Mouse (Mus musculus): Measurements from ENCODE around the gene Rnd2.
"Not testable (repeated sequence)": the region's sequence is repeated elsewhere in the genome, so short reads cannot be mapped to it uniquely, and the experiment has no call there.

Rnd2 gene

DNA sequence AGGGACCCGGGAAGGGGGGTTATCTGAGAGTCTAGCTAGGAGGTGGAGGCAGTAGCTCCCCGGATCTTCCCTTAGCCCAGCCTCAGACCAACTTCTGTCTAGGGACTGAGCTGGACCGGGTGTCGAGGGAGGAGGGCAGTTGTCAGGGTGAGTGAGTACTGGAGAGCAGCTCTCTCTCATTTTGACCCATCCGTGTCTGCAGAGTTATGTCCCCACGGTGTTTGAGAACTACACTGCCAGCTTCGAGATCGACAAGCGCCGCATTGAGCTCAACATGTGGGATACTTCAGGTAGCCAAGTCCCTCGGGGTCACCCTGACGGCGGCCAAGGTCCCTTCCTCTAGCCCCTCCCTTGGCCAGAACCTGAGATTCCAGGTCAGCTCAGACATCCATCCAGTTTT lies 3.9 kb downstream of the Rnd2 start:
- DNase-seq (ENCODE audit: inconsistent ontology term), result no peak

DNA sequence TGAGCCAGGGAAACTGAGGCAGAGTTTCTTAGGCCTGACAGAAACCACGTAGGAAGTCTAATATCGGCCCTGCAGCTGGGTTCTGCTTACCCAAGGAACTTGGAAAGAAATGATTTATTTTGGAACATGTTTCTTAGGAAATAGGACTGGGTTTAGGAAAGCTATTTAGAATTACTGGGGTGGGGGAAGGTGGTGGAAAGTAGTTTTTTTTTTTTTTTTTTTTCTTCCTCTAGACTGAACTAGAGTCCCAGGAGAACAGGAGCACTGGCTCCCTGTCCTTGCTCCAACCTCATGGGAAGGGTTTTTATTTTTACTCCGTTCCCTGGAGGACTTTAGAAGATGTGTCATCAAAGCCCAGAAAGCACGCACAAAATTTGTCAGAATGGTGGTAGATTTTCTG lies 4.4 kb downstream of the Rnd2 start:
- no peak for DNase-seq (ENCODE audit: inconsistent ontology term)

DNA sequence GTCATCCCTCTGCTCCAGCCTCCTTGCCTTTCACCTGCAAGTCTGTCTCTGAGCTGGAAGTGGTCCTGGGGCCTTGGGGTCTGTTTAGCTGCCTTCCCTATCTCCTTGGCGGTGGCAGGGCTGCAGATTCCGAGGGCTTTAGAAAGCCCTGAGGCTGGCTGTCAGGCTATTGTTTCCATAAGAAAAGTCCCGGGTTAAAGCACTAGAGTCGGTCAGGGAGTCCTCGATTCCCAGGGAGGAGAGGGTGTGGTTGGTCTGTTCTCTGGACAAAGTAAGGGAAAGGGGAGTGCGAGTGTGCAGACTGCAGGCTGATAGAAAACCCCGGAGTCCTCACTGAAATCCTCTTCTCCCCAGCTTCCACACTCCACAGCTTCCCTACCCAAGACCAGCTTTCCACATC lies 5.4 kb downstream of the Rnd2 start:
- DNase-seq (ENCODE audit: inconsistent ontology term), result no peak

DNA sequence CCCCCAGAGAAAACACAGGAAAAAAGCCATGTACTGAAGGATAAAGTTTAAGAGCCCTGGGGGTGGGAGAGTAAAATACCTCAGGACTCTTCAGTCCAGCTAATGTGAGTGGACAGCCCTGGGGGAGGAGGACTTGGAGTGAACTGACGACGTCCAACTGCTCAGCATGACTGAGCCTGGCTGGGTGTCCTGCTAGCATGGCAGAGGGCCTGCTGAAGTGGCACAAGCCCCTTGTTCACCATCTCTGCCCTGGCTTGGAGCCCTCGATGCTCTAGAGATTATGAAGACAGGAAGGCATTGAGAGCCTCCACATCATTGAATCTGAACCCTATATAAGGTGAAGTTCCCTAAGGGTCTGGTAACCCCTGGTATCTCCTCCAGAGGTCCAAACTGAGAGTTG lies 7.1 kb downstream of the Rnd2 start:
- DNase-seq (ENCODE audit: inconsistent ontology term), result no peak

DNA sequence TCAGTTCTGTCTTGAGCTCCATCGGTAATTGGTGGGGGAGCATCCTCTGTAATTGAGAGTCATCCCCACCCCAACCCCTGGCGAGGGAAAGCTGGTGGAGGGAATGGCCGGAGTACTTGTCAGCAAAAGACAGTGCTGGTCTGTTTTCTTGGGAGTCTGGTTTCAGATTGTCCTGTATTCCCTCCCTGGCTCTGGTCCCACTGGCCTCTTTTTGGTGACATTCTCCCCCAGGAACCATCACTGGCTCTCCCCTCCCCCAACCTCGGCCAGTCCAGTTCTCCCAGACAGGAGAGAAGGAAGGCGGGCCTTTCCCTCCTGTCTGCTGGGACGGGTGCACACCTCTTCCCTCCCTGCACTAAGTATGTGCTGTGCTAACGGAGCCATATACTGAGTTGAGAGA lies 7.5 kb downstream of the Rnd2 start:
- DNase-seq (ENCODE audit: inconsistent ontology term), result no peak

DNA sequence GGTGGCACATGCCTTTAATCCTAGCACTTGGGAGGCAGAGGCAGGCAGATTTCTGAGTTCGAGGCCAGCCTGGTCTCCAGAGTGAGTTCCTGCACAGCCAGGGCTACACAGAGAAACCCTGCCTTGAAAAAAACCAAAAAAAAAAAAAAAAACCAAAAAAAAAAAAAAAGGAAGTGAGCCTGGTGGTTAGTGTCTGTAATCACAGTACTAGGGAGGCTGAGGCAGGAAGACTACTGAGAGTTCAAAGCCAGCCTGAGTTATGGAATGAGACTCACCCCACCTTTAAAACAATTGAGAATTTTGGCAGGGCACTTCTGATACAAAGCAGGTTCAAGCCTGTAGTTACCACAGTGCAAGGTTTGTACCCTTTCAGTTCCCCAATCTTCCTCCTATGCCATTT lies 8.9 kb downstream of the Rnd2 start:
- not testable (repeated sequence) for DNase-seq (ENCODE audit: inconsistent ontology term)

DNA sequence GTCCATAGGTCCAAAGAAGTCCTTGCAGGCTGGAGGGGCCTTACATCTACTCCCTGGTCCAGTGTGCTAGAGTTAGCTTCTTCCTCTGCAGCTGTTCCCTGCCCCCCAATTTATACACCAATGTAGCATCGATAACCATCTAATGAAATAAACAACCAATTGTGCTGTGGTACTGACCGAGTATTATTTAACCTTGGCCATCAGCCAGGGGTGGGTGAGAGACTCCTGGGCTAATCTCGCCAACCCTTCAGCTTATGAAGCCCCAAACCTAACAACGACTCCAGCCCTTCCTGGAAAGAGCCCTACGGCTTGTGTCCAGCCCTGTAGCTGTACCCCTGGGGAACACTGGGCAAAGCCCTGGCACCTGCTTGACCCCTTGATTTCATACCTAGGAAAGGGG lies 9.5 kb downstream of the Rnd2 start:
- DNase-seq (ENCODE audit: inconsistent ontology term), result no peak

DNA sequence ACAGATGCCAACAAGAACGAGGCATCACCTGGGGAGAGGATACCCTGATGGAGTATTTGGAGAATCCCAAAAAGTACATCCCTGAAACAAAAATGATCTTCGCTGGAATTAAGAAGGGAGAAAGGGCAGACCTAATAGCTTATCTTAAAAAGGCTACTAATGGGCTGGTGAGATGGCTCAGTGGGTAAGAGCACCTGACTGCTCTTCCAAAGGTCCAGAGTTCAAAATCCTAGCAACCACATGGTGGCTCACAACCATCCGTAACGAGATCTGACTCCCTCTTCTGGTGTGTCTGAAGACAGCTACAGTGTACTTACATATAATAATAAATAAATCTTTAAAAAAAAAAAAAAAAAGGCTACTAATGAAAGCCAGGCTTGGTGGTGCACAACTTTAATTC lies 11.6 kb downstream of the Rnd2 start:
- not testable (repeated sequence) for DNase-seq (ENCODE audit: inconsistent ontology term)

DNA sequence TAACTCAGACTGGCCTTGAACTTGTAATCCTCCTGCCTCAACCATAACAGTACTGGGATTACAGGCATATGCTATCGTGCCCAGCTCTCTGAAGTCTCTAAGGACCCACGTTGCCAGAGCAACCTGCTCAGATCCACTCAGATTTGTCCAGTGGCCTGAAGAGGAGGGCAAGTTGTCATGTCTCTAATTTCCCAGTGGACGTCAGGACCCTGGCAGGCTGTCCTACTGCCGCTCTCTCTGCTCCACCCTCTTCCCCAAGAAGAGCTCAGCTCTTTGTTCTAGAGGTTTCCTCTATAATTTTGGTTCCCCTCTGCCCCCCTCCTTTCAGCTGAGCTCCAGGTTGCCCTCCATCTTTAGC lies 12.4 kb downstream of the Rnd2 start:
- DNase-seq (ENCODE audit: inconsistent ontology term), result no peak

DNA sequence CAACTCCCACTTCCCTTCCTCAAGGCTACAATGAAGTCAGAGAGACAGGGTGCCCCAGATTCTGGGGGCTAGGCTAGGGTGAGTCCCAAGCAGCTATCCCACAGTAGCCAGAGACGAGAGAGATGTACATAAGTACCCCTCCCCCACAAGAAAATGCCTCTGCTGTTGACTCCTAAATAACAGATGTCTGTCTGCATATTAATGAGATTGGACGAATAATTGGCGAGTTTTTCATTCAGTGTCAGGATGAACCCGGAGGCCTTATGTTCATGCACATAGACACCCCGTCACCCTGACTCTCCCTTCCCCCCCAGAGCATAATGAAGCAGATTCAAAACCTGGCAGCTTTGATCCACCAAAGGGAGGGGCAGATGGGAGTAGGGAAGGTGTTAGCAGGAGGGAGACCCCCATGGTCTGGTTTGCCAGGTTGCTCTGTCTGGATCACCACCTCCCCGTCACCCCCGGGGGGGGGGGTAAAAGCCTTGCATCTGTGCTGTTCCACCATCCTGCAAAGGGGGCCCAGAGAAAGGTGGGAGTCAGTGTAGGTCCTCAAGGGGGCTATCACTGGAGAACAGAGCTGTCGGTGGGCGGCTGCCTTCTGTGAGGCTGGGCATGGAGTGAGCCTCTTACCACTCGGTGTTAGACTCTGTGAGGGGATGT lies 12.9 kb downstream of the Rnd2 start:
- no peak for DNase-seq (ENCODE audit: inconsistent ontology term)

DNA sequence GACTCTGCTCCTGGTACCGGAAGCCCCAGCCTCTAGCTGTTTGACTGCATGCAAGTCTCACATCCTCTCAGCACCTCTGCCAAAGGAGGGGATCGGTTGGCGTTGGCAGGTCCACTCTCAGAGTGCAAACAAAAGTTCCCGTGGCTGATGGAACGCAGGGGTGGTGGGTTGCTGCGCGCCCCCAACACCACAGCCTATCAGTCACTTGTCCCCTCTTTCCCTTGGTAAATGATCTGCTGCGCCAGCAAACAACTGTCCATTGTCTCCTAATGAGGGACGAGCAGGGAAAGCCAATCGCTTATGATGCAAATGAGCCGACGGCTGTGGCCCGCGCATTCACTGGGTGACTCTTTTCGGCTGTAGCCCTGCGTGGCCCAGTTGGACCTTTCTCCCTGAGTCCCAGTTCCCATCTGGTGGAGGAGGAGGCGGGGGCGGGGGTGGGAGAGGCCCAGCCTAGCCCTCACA lies 14.4 kb downstream of the Rnd2 start:
- peak; percentile 79 for DNase-seq (ENCODE audit: inconsistent ontology term)

DNA sequence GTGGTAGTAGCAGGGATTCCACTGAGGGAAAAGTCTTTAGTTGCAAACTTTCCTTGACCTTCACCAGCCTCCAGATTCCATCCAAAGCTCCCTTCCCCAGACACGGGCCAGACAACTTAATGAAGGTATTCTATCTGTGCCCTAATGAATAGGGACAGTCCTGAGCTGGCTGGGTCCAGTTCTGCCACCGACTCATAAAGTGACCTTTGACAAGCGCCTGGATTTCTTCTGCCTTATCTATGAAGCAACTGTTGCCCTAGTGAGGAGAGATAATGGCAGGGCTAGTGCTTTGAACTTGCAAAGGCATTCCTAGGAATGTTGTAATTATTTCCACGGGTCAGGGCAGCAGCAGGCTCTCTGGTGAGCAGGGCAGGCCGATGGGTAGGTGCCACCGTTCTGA lies 16.1 kb downstream of the Rnd2 start:
- DNase-seq (ENCODE audit: inconsistent ontology term), result no peak

DNA sequence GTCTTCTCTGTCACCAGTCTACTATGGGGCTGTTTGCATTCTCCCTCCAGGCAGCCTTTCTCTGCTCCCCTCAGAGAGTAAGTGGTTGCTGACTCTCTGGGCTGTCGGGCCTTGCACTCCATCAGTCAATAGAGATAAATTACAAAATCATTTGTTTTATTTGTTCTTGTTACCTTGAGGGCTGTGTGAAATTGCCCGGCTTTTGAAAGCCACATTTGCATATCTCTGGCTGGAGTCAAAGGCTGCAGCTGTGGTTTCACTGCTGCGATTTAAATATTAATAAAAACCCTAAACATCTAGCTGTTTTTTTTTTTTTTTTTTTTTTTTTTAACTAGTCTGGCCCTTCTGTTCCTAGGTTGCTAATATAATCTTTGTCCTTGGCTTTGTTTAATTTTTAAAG lies 19.0 kb downstream of the Rnd2 start:
- no peak for DNase-seq (ENCODE audit: inconsistent ontology term)

DNA sequence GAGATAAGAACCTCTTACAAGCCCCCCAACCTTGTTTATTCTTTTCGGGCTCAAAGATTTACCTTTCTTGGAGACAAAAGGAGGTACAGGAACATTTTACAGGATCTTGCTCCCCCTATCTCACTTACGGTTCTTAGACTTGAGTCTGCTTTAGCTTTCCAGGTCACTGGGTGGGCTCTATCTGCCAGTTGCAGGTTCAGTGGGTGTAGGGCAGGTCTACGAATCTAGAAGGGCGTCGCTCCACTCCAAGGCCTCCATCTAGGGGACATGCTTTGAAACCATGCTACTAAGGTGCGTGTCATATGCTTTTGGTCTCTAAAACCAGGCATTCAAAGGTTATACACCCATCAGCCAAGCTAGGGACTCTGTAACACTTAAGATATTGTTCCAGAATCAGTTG lies 19.4 kb downstream of the Rnd2 start:
- no peak for DNase-seq (ENCODE audit: inconsistent ontology term)

DNA sequence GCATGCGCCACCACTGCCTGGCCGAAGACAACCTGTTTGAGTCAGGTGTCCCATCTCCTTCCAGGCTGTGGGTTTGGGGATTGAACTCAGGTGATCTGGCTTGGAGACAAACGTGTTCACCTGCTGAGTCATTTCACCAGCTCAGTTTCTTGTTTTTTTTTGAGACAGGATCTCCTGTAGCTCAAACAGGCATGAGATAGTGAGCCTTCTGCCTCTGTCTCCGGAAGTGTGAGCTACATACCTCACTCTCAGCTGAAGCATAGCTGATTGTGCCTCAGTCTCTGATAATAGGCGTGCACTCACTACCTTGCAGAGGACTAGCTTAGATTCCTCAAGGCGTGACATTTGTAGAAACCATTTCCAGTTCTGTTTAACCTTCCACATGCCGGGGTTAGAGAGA lies 20.0 kb downstream of the Rnd2 start:
- no peak for DNase-seq (ENCODE audit: inconsistent ontology term)

DNA sequence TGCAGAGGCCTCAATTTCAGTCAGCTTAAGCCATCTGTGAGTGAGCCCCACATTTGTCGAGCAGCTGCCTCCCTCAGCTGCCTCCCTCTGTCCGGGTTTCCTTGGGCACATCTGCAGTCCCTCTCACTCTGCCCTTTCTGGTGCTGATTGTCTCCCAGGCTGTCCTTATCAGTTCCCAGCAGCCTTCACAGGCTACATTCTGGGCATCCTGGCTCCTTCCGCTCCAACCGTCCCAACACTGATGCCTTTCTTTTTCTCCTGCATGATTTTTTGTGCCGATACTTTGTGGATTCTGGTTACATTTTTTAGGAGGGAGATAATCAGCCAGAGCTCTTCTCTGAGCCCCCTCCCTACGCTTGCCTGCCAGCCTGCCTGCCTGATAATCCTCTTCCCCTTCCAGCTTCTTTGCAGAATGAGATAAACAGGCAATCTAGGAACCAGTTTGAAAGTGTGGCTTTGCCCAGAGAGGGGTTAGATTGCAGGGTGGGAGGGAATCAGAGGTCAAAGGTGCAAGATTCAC lies 20.8 kb downstream of the Rnd2 start:
- DNase-seq (ENCODE audit: inconsistent ontology term), result no peak

DNA sequence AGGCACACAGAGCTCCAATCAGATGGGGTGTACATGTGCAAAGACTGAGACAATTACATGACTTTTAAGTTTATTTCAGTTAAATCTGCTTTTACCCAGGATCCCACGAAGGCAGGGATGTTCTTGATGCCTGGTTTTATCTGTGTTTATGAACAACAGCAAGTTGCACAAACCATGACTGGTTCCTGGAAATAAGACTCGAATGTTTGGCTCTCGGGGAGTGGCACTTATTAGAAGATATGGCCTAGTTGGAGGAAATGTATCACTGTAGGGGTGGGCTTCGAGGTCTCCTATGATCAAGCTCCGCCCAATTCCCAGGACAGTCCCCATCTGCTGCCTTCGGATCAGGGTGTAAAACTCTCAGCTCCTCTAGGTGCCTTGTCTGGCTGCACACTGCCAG lies 21.3 kb downstream of the Rnd2 start:
- DNase-seq (ENCODE audit: inconsistent ontology term), result no peak

DNA sequence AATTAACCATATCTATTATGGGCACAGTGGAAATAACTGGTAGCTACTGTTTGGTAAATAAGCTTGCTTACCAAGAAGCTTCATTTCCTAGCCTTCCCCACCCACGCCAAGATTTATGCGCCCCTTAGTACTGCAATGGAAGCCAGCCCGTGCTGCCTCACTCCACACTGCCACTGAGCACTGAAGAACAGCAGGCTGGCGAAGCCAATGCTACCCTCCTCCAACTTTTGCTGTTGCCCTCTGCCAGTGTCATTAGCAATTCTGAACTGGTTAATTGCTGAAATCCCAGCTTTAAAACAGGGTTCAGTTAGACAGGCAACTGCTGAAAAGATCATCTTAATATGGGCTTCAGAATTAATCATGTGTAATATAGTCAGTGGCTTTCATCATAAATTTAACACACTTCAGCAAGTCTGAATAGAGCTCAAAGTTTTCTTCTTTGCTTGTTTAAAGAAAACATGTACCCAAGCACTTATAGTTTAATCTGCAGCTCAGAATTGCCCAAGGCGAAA lies 41.5 kb downstream of the Rnd2 start:
- peak; percentile 85 for DNase-seq (ENCODE audit: inconsistent ontology term)

DNA sequence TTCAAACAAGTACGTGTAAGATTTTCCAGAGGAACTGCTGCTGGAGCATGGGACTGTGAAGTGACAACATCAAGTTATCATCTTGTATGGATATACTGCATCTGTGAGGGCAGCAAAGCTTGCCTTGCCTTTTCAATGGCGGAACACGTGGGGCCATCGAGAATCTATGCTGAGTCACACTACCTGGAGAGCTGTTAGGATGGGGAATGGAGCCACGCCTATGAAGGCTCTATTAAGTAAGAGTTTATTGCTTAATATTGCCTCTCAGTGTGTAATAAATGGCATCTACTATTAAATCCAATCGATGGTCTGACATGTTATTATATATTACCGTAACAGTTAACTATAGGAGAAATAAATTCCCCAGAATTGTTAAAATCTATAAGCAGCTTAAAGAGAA lies 42.3 kb downstream of the Rnd2 start:
- no peak for DNase-seq (ENCODE audit: inconsistent ontology term)

DNA sequence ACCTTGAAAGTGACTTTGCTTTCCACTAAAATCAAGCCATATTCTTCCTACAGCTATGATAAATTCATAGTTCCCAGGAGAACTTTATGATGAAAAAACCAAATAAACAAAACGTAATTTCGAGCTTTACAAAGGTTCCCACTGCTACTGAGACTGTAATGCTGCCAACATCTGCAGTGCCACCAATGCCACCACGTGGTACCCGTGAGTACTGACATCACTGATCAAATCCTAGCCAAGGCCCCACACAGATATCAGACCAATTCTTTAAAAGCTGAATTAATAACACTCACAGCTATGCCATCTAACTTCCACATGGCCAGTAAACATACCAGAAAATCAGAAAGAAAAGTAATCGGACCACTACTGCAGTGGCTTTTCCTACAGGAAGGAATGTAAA lies 54.1 kb downstream of the Rnd2 start:
- no peak for DNase-seq (ENCODE audit: inconsistent ontology term)

DNA sequence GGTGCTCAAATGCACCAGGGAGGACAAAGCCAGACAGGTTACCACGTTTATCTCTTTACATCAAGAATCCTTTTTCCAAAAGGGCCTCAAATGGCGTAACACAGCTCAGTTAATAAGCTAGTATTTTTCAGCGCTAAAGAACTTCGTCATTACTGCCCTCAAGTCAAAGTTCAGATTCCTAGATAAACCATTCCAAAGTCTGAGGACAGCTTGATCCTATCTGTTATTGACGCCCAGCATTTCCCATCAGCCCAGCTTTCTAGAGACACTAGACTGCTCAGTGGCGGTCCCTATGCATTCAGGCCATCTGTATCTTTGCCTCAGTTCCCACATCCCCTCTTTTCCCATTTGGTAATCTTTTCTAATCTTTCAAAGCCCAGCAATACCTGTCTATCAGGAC lies 54.6 kb downstream of the Rnd2 start:
- DNase-seq (ENCODE audit: inconsistent ontology term), result no peak

All from Muller cell, postnatal 12 days (primary cell).